Mouse (Mus musculus): ENCODE data around the gene Them5.

The Them5 gene

GRCm38 (mm10) chr3:94368631-94369030 is 26.7 kb downstream of the Them5 start:
- in situ Hi-C loops (cut with MboI; ENCODE audit: low pct_unique_long_range_greater_than_20kb in 1 of 2, low sequenced_read_pairs in 2 of 2, unreplicated experiment in 1 of 2): loop anchor here in 1 of 2 experiments (5.0 kb wide), 1 partner anchor 89 kb away; no protein-coding TSS in a partner anchor

- in situ Hi-C loops (cut with MboI; ENCODE audit: low pct_unique_long_range_greater_than_20kb in 1 of 2, low sequenced_read_pairs in 2 of 2, unreplicated experiment in 1 of 2): loop anchor here in 1 of 2 experiments (5.0 kb wide), 1 partner anchor 88 kb away; no protein-coding TSS in a partner anchor
Measured at GRCm38 (mm10) chr3:94369709-94370108, 27.8 kb downstream of the Them5 start.

GRCm38 (mm10) chr3:94371637-94372036 is 29.7 kb downstream of the Them5 start:
- in situ Hi-C loops (cut with MboI; ENCODE audit: low pct_unique_long_range_greater_than_20kb in 1 of 2, low sequenced_read_pairs in 2 of 2, unreplicated experiment in 1 of 2): no loop called here

GRCm38 (mm10) chr3:94372038-94372437 is 30.1 kb downstream of the Them5 start:
- in situ Hi-C loops (cut with MboI; ENCODE audit: low pct_unique_long_range_greater_than_20kb in 1 of 2, low sequenced_read_pairs in 2 of 2, unreplicated experiment in 1 of 2): no loop called here

- in situ Hi-C loops (cut with MboI; ENCODE audit: low pct_unique_long_range_greater_than_20kb in 1 of 2, low sequenced_read_pairs in 2 of 2, unreplicated experiment in 1 of 2): no loop called here
Measured at GRCm38 (mm10) chr3:94372641-94373040, 30.7 kb downstream of the Them5 start, which contains the start of gene Rorc. Rorc (plus strand) TSS chr3:94372794.

GRCm38 (mm10) chr3:94373090-94373489 is 31.2 kb downstream of the Them5 start:
- in situ Hi-C loops (cut with MboI; ENCODE audit: low pct_unique_long_range_greater_than_20kb in 1 of 2, low sequenced_read_pairs in 2 of 2, unreplicated experiment in 1 of 2): no loop called here

- in situ Hi-C loops (cut with MboI; ENCODE audit: low pct_unique_long_range_greater_than_20kb in 1 of 2, low sequenced_read_pairs in 2 of 2, unreplicated experiment in 1 of 2): no loop called here
Measured at GRCm38 (mm10) chr3:94373597-94374011, 31.7 kb downstream of the Them5 start.

- in situ Hi-C loops (cut with MboI; ENCODE audit: low pct_unique_long_range_greater_than_20kb in 1 of 2, low sequenced_read_pairs in 2 of 2, unreplicated experiment in 1 of 2): no loop called here
Measured at GRCm38 (mm10) chr3:94374636-94375035, 32.7 kb downstream of the Them5 start.

GRCm38 (mm10) chr3:94375146-94375545 is 33.2 kb downstream of the Them5 start:
- in situ Hi-C loops (cut with MboI; ENCODE audit: low pct_unique_long_range_greater_than_20kb in 1 of 2, low sequenced_read_pairs in 2 of 2, unreplicated experiment in 1 of 2): no loop called here

GRCm38 (mm10) chr3:94375861-94376260 is 34.0 kb downstream of the Them5 start:
- in situ Hi-C loops (cut with MboI; ENCODE audit: low pct_unique_long_range_greater_than_20kb in 1 of 2, low sequenced_read_pairs in 2 of 2, unreplicated experiment in 1 of 2): no loop called here

- in situ Hi-C loops (cut with MboI; ENCODE audit: low pct_unique_long_range_greater_than_20kb in 1 of 2, low sequenced_read_pairs in 2 of 2, unreplicated experiment in 1 of 2): no loop called here
Measured at GRCm38 (mm10) chr3:94377028-94377923, 35.4 kb downstream of the Them5 start.

GRCm38 (mm10) chr3:94379831-94380510 is 38.1 kb downstream of the Them5 start:
- in situ Hi-C loops (cut with MboI; ENCODE audit: low pct_unique_long_range_greater_than_20kb in 1 of 2, low sequenced_read_pairs in 2 of 2, unreplicated experiment in 1 of 2): no loop called here

GRCm38 (mm10) chr3:94382308-94382707 is 40.4 kb downstream of the Them5 start:
- in situ Hi-C loops (cut with MboI; ENCODE audit: low pct_unique_long_range_greater_than_20kb in 1 of 2, low sequenced_read_pairs in 2 of 2, unreplicated experiment in 1 of 2): no loop called here

GRCm38 (mm10) chr3:94383476-94383875 is 41.6 kb downstream of the Them5 start:
- in situ Hi-C loops (cut with MboI; ENCODE audit: low pct_unique_long_range_greater_than_20kb in 1 of 2, low sequenced_read_pairs in 2 of 2, unreplicated experiment in 1 of 2): no loop called here

GRCm38 (mm10) chr3:94386671-94387070 is 44.8 kb downstream of the Them5 start:
- in situ Hi-C loops (cut with MboI; ENCODE audit: low pct_unique_long_range_greater_than_20kb in 1 of 2, low sequenced_read_pairs in 2 of 2, unreplicated experiment in 1 of 2): no loop called here

- in situ Hi-C loops (cut with MboI; ENCODE audit: low pct_unique_long_range_greater_than_20kb in 1 of 2, low sequenced_read_pairs in 2 of 2, unreplicated experiment in 1 of 2): no loop called here
Measured at GRCm38 (mm10) chr3:94387391-94387790, 45.5 kb downstream of the Them5 start.

GRCm38 (mm10) chr3:94388047-94388446 is 46.1 kb downstream of the Them5 start:
- in situ Hi-C loops (cut with MboI; ENCODE audit: low pct_unique_long_range_greater_than_20kb in 1 of 2, low sequenced_read_pairs in 2 of 2, unreplicated experiment in 1 of 2): no loop called here

- in situ Hi-C loops (cut with MboI; ENCODE audit: low pct_unique_long_range_greater_than_20kb in 1 of 2, low sequenced_read_pairs in 2 of 2, unreplicated experiment in 1 of 2): no loop called here
Measured at GRCm38 (mm10) chr3:94389420-94389819, 47.5 kb downstream of the Them5 start.

- in situ Hi-C loops (cut with MboI; ENCODE audit: low pct_unique_long_range_greater_than_20kb in 1 of 2, low sequenced_read_pairs in 2 of 2, unreplicated experiment in 1 of 2): no loop called here
Measured at GRCm38 (mm10) chr3:94391001-94391400, 49.1 kb downstream of the Them5 start.

Data from mouse embryonic stem cell (cell line).